Mouse (Mus musculus) gastrocnemius, postnatal 10 days (tissue): ENCODE data around the gene Stat6. TPM values are rescaled to one million over a fixed set of nuclear protein-coding genes. Genes with fewer than 3 reads are reported as not detected.

Experiments used
- DNase-seq: peaks from one replicate; pipeline ENCODE4 v3.0.0; 2021; ENCODE audit warnings: mixed read lengths
- total RNA-seq, 2 experiments: library from RNA; stranded (reverse); gene quantifications; 2 replicates each; pipeline ENCODE4 v1.2.3; 2021

Stat6 gene
- total RNA-seq, 2 experiments from 2014 or later, result 15.8 to 24.4 TPM

- DNase-seq, result no peak
Measured at GRCm38 (mm10) chr10:127674046-127674655, 31.4 kb downstream of the Stat6 start.

- DNase-seq, result peak; percentile 73
Measured at GRCm38 (mm10) chr10:127674794-127675522, 32.2 kb downstream of the Stat6 start.

GRCm38 (mm10) chr10:127675859-127676398, 33.1 kb downstream of the Stat6 start:
- DNase-seq, result no peak

- DNase-seq, result peak; percentile 90
Measured at GRCm38 (mm10) chr10:127676691-127677548, 34.1 kb downstream of the Stat6 start.

GRCm38 (mm10) chr10:127677591-127678336, 35.0 kb downstream of the Stat6 start:
- no peak for DNase-seq

GRCm38 (mm10) chr10:127679208-127679607, 36.4 kb downstream of the Stat6 start:
- no peak for DNase-seq

- DNase-seq, result no peak
Measured at GRCm38 (mm10) chr10:127679881-127680280, 37.1 kb downstream of the Stat6 start.

- no peak for DNase-seq
Measured at GRCm38 (mm10) chr10:127682886-127683285, 40.1 kb downstream of the Stat6 start.

GRCm38 (mm10) chr10:127691053-127691452, 48.3 kb downstream of the Stat6 start:
- DNase-seq, result no peak

GRCm38 (mm10) chr10:127694636-127695035, 51.9 kb downstream of the Stat6 start:
- no peak for DNase-seq

- DNase-seq, result no peak
Measured at GRCm38 (mm10) chr10:127695775-127696174, 53.0 kb downstream of the Stat6 start.

GRCm38 (mm10) chr10:127698966-127699365, 56.2 kb downstream of the Stat6 start:
- no peak for DNase-seq

- no peak for DNase-seq
Measured at GRCm38 (mm10) chr10:127703299-127703698, 60.5 kb downstream of the Stat6 start.

GRCm38 (mm10) chr10:127704293-127704692, 61.5 kb downstream of the Stat6 start:
- DNase-seq, result no peak

- no peak for DNase-seq
Measured at GRCm38 (mm10) chr10:127704766-127705220, 62.0 kb downstream of the Stat6 start, which contains the start of gene Myo1a. TSS of gene Myo1a (plus strand) at chr10:127705170.

GRCm38 (mm10) chr10:127705783-127706182, 63.0 kb downstream of the Stat6 start:
- DNase-seq, result no peak

GRCm38 (mm10) chr10:127707721-127708120, 64.9 kb downstream of the Stat6 start:
- DNase-seq, result no peak

- DNase-seq, result no peak
Measured at GRCm38 (mm10) chr10:127708850-127709370, 66.1 kb downstream of the Stat6 start.

GRCm38 (mm10) chr10:127710331-127710730, 67.5 kb downstream of the Stat6 start:
- DNase-seq, result no peak
